Mouse (Mus musculus) thymus, adult 18-20 months (tissue): ENCODE measurements at regions not wholly inside any gene's neighbourhood (a gene's known extent, or its start where the extent isn't known, plus 50 kb on each side); places are given as distances from the start of the nearest gene placed in this dataset.
"Not testable (repeated sequence)": the region's sequence is repeated elsewhere in the genome, so short reads cannot be mapped to it uniquely, and the experiment has no call there.

Experiments
- DNase-seq, 2 experiments: peaks; one replicate each; pipeline ENCODE4 v3.0.0; 2022; ENCODE audit warnings: mixed read lengths in 2 of 2

DNA sequence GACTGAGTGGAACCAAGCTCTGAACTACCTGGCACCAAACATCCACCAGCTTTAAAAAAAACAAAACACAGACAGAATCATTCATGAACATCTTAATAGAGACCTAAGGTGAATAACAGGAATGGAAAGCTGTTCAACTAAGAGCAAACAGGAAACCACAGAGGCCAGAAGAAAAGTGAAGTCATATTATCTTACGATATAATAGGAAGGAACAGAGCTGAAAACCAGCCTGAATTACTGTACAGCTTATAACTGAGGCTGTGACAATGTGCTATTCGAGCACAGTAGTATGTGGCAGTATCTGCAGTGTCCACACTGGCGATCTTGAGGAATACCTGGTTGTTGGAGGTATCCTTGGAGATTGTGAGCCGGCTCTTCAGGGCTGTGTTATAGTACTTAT is 480.6 kb upstream of the Zfp386 start:
- DNase-seq, result not testable (repeated sequence)

DNA sequence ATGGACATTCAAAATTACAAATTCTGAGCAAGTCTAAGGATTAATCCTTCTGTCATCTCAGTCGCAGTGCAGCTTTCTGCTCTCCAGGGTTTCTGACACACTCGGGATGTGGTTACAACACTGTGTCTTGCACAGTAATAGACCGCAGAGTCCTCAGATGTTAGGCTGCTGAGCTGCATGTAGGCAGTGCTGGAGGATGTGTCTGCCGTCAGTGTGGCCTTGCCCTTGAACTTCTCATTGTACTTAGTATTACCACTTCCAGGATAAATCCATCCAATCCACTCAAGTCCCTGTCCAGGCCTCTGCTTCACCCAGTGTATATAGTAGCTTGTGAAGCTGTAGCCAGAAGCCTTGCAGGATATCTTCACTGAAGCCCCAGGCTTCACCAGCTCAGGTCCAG is 454.5 kb upstream of the Zfp386 start:
- DNase-seq, result not testable (repeated sequence)

DNA sequence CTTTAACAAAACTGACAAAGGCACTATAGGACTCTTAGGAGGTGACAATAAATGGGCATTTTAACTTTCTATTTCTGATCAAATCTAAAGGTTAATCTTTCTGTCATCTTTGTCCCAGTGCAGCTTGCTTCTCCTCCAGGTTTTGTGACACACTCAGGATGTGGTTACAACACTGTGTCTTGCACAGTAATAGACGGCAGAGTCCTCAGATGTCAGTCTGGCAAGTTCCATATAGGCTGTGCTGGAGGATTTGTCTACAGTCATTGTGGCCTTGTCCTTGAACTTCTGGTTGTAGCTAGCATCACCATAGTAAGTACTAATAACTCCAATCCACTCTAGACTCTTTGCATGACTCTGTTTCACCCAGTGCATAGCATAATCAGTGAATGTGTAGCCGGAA is 443.8 kb upstream of the Zfp386 start:
- DNase-seq, result no peak

DNA sequence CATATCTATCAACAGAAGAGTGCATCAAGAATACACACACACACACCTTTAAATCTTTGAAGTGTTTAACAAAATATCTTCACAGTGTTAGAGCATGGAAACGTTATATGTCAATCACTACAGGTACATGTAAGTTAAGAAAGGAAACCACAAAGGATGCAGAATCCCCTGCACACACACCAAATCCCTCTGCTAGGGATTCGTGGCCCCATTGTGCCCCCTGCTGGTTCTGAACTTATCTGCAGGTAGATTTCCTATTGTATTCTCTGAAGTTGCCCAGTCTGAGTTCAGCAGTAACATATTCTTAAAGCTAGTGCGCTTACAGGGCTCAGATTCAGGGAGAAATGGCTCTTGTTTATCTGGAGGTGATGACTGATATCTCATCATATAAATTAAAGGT is 442.6 kb upstream of the Zfp386 start:
- DNase-seq, result peak in 1 of 2 experiments; percentile 7

DNA sequence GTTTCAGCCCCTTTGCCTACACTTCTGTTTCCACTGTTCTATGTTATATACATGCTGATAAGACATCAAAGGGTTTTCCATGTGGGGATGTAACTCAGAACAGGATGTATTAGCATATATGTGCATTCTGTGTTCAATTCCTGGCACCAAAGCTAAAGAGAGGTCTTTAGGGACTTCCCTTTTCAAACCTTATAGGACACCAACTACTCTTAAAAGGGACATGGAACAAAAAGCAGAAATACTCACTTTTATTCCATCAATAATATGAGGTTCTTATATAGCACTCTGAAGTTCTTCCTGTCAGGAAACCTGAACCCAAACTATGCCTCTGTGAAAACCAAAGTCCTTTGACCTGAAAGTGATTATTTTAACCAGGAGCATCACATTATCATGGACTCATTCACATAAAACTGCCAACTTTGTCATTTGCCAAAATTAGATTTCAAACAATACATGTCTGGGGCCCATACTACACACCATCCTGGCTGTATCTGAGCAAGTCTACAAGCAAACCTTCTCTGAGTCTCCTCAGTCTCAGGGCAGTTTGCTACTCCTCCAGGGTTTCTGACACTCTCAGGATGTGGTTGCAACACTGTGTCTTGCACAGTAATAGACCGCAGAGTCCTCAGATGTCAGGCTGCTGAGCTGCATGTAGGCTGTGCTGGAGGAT is 424.8 kb upstream of the Zfp386 start:
- not testable (repeated sequence) for DNase-seq

DNA sequence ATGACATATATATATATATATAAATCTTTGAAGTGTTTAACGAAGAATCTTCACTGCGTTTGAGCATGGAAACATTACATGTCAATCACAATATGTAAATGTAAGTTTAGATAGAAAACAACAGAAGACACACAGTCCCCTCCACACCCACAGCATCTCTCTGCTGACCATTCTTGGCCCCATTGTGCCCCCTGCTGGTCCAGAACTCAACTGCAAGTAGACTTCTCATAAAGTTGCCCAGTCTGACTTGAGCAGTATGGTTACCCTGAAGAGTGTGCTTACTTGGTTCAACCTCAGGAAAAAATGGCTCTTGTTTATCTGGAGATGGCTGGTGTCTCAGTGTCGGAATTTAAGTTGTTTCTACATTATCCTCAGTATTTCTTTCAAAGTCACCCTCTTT is 423.3 kb upstream of the Zfp386 start:
- no peak for DNase-seq

DNA sequence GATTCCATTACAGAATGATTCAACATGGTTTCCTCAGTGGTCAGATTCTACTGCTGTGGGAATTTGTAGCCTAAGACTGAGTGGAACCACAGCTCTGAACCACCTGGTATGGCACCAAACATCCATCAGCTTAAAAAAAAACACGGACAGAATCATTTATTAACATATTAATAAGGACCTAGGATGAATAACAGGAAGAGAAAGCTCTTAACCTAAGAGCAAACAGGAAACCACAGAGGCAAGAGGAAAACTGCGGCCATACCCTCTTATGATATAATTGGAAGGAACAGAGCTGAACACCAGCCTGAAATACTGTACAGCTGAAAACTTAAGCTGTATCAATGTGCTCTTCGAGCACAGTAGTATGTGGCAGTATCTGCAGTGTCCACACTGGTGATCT is 399.9 kb upstream of the Zfp386 start:
- no peak for DNase-seq

DNA sequence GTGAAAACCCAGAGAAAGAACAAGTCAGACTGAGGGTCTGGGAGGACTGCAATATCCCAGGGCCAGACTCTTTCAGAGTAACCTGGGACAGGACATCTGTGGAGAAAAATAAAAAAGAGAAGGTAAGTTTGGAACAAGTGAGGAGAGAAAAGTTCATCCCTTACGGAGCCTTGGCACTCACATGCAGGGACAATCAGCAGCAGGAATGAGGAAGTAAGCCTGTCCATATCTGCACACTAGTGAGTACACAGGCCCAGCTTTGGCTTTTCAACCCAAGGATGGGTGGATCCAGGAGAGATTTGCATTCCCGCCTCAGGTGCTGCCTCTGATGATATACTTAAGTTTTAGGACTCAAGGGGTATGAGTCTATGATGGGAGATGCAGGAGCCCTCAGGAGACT is 399.4 kb upstream of the Zfp386 start:
- DNase-seq, result not testable (repeated sequence)

DNA sequence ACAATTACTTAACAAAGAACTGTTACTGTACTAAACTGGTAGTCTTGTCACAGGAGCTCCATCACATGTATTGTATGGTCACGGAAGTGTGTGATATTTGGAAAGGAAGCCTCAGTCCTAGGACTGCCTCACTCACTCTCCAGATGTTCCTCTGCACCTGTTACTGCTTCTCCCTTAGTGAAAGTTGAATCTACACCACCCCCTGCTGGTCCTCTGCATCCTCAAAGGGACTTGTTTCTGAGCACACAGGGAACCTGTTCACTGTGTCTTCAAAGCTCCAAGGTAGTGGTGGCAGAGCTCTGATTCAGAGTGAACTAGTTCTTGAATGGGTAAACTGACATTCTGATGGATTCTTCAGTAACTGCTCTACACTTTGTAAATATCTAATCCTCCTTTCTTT is 391.7 kb upstream of the Zfp386 start:
- peak; percentile 28 to 47 for DNase-seq

DNA sequence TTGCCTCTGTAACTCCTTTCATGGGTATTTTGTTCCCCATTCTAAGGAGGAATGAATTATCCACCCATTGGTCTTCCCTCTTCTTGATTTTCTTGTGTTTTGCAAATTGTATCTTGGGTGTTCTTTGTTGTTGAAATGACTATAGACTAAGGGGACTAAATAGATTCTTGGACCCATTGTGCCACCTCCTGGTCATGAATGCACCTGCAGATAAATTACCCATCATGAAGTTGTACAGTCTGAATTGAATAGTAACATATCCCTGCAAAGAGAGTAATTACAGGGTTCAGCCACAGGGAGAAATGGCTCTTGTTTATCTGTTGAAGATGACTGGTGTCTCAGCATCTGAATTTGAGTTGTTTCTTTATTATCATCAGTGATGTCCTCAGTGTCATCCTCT is 383.4 kb upstream of the Zfp386 start:
- not testable (repeated sequence) for DNase-seq

DNA sequence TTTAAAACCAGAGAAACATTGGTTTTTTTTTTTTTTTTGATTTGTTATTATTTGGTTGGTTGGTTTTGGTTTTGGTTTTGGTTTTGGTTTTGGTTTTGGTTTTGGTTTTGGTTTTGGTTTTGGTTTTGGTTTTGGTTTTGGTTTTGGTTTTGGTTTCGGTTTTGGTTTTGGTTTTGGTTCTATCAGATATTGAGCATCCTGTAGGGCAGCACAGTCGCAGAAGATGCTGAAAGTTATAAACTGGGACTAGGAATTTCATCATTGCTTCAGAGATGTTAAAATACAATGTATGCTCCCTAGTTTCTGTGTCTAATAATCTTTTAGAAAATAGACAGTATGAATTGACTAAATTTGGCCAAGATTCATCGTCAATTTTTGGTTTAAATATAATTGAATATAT is 375.8 kb upstream of the Zfp386 start:
- not testable (repeated sequence) for DNase-seq

DNA sequence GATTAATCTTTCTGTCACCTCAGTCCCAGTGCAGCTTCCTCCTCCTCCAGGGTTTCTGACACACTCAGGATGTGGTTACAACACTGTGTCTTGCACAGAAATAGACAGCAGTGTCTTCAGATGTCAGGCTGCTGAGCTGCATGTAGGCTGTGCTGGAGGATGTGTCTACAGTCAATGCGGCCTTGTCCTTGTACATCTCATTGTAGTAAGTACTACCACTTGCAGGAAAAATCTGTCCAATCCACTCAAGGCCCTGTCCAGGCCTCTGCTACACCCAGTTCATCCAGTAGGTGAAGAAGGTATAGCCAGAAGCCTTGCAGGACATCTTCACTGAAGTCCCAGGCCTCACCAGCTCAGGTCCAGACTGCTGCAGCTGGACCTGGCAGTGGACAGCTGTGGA is 355.7 kb upstream of the Zfp386 start:
- DNase-seq, result peak; percentile 15 to 37

DNA sequence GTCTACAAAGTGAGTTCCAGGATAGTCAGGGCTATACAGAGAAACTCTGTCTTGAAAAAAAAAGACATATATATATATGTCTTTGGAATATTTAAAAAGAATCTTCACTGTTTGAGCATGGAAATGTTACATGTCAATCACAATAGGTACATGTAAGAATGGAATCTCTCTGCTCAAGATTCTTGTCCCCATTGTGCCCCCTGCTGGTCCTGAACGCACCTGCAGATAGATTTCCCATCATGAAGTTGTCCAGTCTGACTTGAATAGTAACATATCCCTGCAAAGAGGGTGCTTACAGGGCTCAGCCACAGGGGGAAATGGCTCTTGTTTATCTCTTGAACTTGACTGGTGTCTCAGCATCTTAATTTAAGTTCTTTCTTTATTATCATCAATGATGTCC is 337.7 kb upstream of the Zfp386 start:
- DNase-seq, result not testable (repeated sequence)

DNA sequence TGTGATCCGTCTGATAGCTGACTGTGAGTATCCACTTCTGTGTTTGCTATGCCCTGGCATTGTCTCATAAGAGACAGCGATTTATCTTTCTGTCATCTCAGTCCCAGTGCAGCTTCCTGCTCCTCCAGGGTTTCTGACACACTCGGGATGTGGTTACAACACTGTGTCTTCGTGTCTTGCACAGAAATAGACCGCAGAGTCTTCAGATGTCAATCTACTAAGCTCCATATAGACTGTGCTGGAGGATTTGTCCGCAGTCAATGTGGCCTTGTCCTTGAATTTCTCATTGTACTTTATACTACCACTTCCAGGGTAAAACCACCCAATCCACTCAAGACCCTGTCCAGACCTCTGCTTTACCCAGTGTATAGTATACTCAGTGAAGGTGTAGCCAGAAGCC is 305.5 kb upstream of the Zfp386 start:
- DNase-seq, result peak in 1 of 2 experiments; percentile 15

DNA sequence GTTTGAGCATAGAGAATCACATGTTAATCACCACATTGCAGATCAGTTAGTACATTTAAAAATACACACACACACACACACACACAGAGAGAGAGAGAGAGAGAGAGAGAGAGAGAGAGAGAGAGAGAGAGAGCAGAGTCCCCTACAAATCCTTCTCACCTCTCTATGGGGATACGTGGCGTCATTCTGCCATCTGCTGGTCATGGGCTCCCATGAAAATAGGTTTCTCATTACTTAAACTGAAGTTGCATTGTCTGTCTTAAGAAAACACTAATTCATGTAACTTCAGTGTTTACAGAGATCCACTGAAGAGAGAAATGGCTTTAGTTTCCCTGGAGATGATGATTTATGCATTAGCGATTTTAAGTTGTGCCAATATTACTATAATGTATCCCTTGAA is 297.9 kb upstream of the Zfp386 start:
- peak; percentile 9 to 18 for DNase-seq

DNA sequence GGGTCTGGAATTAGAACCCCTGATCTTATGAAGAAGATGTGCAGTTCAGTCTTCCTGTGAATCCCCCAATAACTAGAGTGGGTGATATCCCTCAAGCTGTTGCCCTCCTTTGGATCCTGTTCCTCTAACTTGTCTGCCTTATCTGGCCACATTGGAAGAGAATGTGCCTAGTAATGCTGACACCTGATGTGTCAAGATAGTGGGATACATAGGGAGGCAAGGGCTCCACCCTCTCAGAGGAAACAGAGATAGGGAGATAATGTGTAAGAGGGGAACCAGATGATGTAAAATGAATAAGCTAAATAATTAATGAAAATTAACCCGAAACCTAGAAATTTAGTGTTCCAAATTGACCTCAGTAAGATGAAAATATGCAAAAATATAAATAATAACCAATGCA is 294.4 kb upstream of the Zfp386 start:
- not testable (repeated sequence) for DNase-seq

DNA sequence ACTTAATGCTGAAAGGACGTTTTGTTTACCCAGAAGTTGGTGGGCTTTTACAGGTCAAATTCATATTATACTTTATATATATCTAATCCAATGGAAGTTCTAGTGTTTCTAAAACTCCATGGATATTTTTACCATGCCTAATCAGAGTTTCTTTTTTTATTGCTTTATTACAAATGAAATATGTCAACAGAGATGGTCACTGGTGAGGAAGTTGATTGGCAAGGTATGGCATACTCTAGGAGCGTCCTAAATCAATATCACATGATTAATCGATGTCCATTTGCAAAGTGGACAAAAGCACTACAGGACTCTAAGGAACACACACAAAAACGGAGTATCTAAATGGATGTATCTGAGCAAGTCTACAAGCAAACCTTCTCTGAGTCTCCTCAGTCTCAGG is 290.0 kb upstream of the Zfp386 start:
- DNase-seq, result not testable (repeated sequence)

DNA sequence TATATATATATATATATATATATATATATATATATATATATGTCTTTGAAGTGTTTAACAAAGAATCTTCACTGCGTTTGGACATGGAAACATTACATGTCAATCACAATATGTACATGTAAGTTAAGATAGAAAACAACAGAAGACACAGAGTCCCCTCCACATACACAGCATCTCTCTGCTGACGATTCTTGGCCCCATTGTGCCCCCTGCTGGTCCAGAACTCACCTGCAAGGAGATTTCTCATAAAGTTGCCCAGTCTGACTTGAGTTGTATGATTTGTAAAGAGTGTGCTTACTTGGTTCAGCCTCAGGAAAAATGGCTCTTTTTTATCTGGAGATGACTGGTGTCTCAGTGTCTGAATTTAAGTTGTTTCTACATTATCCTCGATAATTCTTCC is 288.5 kb upstream of the Zfp386 start:
- DNase-seq, result not testable (repeated sequence)

DNA sequence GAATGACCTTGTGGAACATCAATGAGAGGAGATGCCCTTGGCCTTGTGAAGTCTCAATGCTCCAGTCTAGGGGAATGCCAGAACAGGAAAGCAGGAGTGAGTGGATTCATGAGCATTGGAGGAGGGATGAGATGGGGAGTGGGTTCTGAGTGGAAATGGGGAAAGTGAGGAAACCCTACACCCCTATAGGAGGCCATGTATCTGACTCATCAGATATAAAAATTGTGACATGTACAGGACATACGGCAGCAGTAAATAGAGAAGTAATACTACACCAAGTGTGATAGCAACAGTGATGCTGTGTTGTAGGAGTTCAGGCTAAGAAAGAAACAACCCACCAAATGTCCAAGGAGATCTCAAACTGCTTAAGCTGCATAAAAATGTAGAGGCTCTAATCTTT is 285.8 kb upstream of the Zfp386 start:
- DNase-seq, result not testable (repeated sequence)

DNA sequence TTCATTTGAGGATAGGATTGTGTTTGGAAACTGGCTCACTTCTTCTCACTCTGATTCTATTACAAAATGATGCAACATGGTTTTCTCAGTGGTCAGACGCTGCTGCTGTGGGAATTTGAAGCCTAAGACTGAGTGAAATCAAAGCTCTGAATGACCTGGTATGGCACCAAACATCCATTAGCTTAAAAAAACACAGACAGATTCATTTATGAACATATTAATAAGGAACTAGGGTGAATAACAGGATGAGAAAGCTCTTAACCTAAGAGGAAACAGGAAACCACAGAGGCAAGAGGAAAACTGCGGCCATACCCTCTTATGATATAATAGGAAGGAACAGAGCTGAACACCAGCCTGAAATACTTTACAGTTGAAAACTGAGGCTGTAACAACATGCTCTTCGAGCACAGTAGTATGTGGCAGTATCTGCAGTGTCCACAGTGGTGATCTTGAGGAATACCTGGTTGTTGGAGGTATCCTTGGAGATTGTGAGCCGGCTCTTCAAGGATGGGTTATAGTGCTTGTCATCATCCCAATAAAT is 282.5 kb upstream of the Zfp386 start:
- DNase-seq, result not testable (repeated sequence)

DNA sequence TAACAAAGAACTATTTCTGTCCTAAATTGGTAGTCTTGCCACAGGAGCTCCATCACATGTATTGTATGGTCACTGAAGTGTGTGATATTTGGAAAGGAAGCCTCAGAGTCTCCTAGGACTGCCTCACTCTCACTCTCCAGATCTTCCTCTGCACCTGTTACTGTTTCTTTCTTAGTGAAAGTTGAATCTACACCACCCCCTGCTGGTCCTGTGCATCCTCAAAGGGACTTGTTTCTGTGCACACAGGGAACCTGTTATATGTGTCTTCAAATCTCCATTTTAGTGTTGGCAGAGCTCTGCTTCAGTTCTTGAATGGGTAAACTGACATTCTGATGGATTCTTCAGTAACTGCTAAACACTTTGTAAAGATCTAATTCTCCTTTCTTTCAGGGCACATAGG is 276.3 kb upstream of the Zfp386 start:
- peak in 1 of 2 experiments; percentile 17 for DNase-seq

DNA sequence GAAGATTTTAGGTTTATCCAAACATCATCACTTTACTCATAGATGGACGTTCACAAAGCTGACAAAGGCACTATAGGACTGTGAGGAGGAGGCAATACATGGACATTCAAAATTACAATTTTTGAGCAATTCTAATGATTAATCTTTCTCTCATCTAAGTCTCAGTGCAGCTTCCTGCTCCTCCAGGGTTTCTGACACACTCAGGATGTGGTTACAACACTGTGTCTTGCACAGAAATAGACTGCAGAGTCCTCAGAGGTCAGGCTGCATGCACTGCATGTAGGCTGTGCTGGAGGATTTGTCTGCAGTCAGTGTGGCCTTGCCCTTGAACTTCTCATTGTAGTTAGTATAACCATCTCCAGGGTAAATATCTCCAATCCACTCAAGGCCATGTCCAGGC is 257.2 kb upstream of the Zfp386 start:
- peak; percentile 9 to 42 for DNase-seq

DNA sequence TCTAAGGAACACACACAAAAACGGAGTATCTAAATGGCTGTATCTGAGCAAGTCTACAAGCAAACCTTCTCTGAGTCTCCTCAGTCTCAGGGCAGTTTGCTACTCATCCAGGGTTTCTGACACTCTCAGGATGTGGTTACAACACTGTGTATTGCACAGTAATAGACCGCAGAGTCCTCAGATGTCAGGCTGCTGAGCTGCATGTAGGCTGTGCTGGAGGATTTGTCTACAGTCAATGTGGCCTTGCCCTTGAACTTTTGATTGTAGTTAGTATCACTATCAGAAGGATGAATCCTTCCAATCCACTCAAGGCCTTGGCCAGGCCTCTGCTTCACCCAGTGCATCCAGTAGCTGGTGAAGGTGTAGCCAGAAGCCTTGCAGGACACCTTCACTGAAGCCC is 245.0 kb upstream of the Zfp386 start:
- DNase-seq, result peak; percentile 2 to 11

DNA sequence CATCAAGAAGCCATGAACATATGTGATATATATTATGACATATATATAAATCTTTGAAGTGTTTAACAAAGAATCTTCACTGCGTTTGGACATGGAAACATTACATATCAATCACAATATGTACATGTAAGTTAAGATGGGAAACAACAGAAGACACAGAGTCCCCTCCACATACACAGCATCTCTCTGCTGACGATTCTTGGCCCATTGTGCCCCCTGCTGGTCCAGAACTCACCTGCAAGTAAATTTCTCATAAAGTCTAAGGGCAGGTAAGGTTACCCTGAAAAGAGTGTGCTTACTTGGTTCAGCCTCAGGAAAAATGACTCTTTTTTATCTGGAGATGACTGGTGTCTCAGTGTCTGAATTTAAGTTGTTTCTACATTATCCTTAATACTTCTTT is 243.8 kb upstream of the Zfp386 start:
- DNase-seq, result peak; percentile 4 to 18

DNA sequence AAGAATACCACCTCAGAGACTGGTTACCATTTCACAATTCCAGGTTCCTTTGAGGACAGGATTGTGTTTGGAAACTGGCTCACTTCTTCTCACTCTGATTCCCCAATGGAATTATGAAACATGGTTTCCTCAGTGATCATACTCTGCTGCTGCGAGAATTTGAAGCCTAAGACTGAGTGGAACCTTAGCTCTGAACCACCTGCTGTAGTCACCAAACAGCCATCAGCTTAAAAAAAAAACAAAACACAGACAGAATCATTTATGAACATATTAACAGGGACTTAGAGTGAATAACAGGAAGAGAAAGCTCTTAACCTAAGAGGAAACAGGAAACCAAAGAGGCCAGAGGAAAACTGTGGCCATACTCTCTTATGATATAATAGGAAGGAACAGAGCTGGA is 239.5 kb upstream of the Zfp386 start:
- DNase-seq, result no peak
